ENCODE assay signal across 8 mouse cellular contexts in genomic region chr11:84827901-84828503, GRCm38 (mm10). TPM values are rescaled to one million over a fixed set of nuclear protein-coding genes. Genes with fewer than 3 reads are reported as not detected.
DNase-seq lines count a peak whose midpoint lies in the region; ATAC-seq and TF ChIP-seq lines count a peak whose summit lies in the region.

No protein-coding gene starts in this region.

- H3K4me2 ChIP-seq in forebrain, embryonic 15.5 days (replicated peaks): peak overlapping the region; percentile 92
- peak overlapping the region; percentile 83 for H3K4me2 ChIP-seq in limb, embryonic 15.5 days
- H3K4me2 ChIP-seq in stomach, embryonic 14.5 days (replicated peaks; ENCODE audit: low read depth, low read length): peak overlapping the region; percentile 68

- 36% methylated on average over 3 of the region's 3 CpGs for WGBS in spleen, adult 2 months
- 44% methylated on average over 3 of the region's 3 CpGs for WGBS in forebrain, embryonic 15.5 days
- 40% methylated on average over 3 of the region's 3 CpGs for WGBS in limb, embryonic 15.5 days
- WGBS in stomach, embryonic 14.5 days: 42% methylated on average over 3 of the region's 3 CpGs

- H3K36me3 ChIP-seq in spleen, adult 2 months (ENCODE audit: control insufficient read depth, insufficient read depth, low read length): peaks cover 9% of the 10 kb centered on the region
- H3K36me3 ChIP-seq in forebrain, embryonic 15.5 days: peaks cover 22% of the 10 kb centered on the region
- peaks cover 28% of the 10 kb centered on the region for H3K36me3 ChIP-seq in limb, embryonic 15.5 days
- H3K36me3 ChIP-seq in stomach, embryonic 14.5 days (ENCODE audit: control insufficient read depth, insufficient read depth, low read length): peaks cover 14% of the 10 kb centered on the region

- DNase-seq in spleen, adult 2 months (ENCODE audit: low read depth in 1 of 2, low spot score in 2 of 2): no peak
- no peak for DNase-seq in spleen, postnatal 36 days (ENCODE audit: low spot score in 2 of 2)
- DNase-seq in layer of hippocampus, postnatal 36 days: no peak
- DNase-seq in urinary bladder, postnatal 10 days (ENCODE audit: low spot score): no peak
- no peak for DNase-seq in right cerebral cortex, postnatal 10 days (ENCODE audit: low spot score in 2 of 2)

- H3K4me3 ChIP-seq in spleen, adult 2 months (ENCODE audit: extremely low read depth, insufficient read depth, insufficient read length): peak overlapping the region; percentile 89
- peak overlapping the region; percentile 50 for H3K4me3 ChIP-seq in forebrain, embryonic 15.5 days
- H3K4me3 ChIP-seq in limb, embryonic 15.5 days: peak overlapping the region; percentile 67
- peak overlapping the region; percentile 80 for H3K4me3 ChIP-seq in stomach, embryonic 14.5 days (ENCODE audit: low read depth, low read length)

- TF ChIP-seq POLR2A in spleen, adult 2 months (IDR thresholded peaks at IDR 0.05; ENCODE audit: low read depth, low read length): no peak

- H3K9ac ChIP-seq in forebrain, embryonic 15.5 days (replicated peaks): peak overlapping the region; percentile 55; the same call in 1 of the 2 replicates
- peak overlapping the region; percentile 55; the same call in 1 of the 2 replicates for H3K9ac ChIP-seq in limb, embryonic 15.5 days
- H3K9ac ChIP-seq in stomach, embryonic 14.5 days (replicated peaks; ENCODE audit: low read depth, low read length): no peak overlapping the region

- H3K27ac ChIP-seq in spleen, adult 2 months (ENCODE audit: insufficient read depth, low read length): peak overlapping the region; percentile 74; the same call in 1 of the 2 replicates
- H3K27ac ChIP-seq in forebrain, embryonic 15.5 days (replicated peaks): no peak overlapping the region
- H3K27ac ChIP-seq in limb, embryonic 15.5 days: no peak overlapping the region; the same call in 1 of the 2 replicates
- no peak overlapping the region for H3K27ac ChIP-seq in stomach, embryonic 14.5 days (ENCODE audit: low read length)

- no peak for TF ChIP-seq CTCF in spleen, adult 2 months (IDR thresholded peaks at IDR 0.05; ENCODE audit: extremely low read depth, insufficient read depth, insufficient read length, insufficient replicate concordance)

- no peaks in the 10 kb centered on the region for H3K9me3 ChIP-seq in forebrain, embryonic 15.5 days
- H3K9me3 ChIP-seq in limb, embryonic 15.5 days: no peaks in the 10 kb centered on the region
- H3K9me3 ChIP-seq in stomach, embryonic 14.5 days (ENCODE audit: control insufficient read depth, low read depth, low read length): no peaks in the 10 kb centered on the region

- H3K4me1 ChIP-seq in spleen, adult 2 months (ENCODE audit: control insufficient read depth, insufficient read depth, insufficient read length): peaks cover 4% of the 10 kb centered on the region; the same call in 1 of the 2 replicates
- peaks cover 14% of the 10 kb centered on the region for H3K4me1 ChIP-seq in forebrain, embryonic 15.5 days
- peaks cover 22% of the 10 kb centered on the region for H3K4me1 ChIP-seq in limb, embryonic 15.5 days
- H3K4me1 ChIP-seq in stomach, embryonic 14.5 days (ENCODE audit: control insufficient read depth, insufficient read depth, low read length): peaks cover 8% of the 10 kb centered on the region; the same call in 1 of the 2 replicates

- ATAC-seq in forebrain, embryonic 15.5 days (replicated peaks): no peak
- no peak for ATAC-seq in limb, embryonic 15.5 days (ENCODE audit: insufficient number of reproducible peaks, low FRiP score, low TSS enrichment, low read depth)
- ATAC-seq in stomach, embryonic 14.5 days (ENCODE audit: insufficient number of reproducible peaks, insufficient read depth, low FRiP score, low read depth): no peak

- no peaks in the 10 kb centered on the region for H3K27me3 ChIP-seq in spleen, adult 2 months (ENCODE audit: control insufficient read depth, insufficient read depth, low read length)
- no peaks in the 10 kb centered on the region for H3K27me3 ChIP-seq in forebrain, embryonic 15.5 days
- H3K27me3 ChIP-seq in limb, embryonic 15.5 days: no peaks in the 10 kb centered on the region
- no peaks in the 10 kb centered on the region for H3K27me3 ChIP-seq in stomach, embryonic 14.5 days (ENCODE audit: control insufficient read depth, insufficient read depth, low read length)

RNA-seq across cellular contexts. Expression of gene Dhrs11, which starts 0.8 kb away (rescaled TPM):
- polyA plus RNA-seq in spleen, adult 2 months (2012; rRNA removed): 88.9 and 126 TPM in 2 replicates
- polyA plus RNA-seq in forebrain, embryonic 15.5 days (2015; fragmentation: Nextera tagmentation; extraction: Ambion mirVana): 4.4 and 4.7 TPM in 2 replicates
- polyA plus RNA-seq in limb, embryonic 15.5 days (2015; fragmentation: Nextera tagmentation; extraction: Ambion mirVana): 12.8 and 14.3 TPM in 2 replicates
- 11.7 and 12.9 TPM in 2 replicates for polyA plus RNA-seq in stomach, embryonic 14.5 days (2014; fragmentation: Nextera tagmentation; extraction: Ambion mirVana)
- 1 to 10 TPM; 5.3 to 7.6 TPM for total RNA-seq in layer of hippocampus, postnatal 36 days (2021)

RNA-seq across cellular contexts. Expression of gene Mrm1, which starts 8.7 kb away (rescaled TPM):
- 18.9 and 19.4 TPM in 2 replicates for polyA plus RNA-seq in spleen, adult 2 months (2012; rRNA removed)
- polyA plus RNA-seq in forebrain, embryonic 15.5 days (2015; fragmentation: Nextera tagmentation; extraction: Ambion mirVana): 12.3 and 14.3 TPM in 2 replicates
- polyA plus RNA-seq in limb, embryonic 15.5 days (2015; fragmentation: Nextera tagmentation; extraction: Ambion mirVana): 12.2 and 13.8 TPM in 2 replicates
- polyA plus RNA-seq in stomach, embryonic 14.5 days (2014; fragmentation: Nextera tagmentation; extraction: Ambion mirVana): 11.0 and 11.3 TPM in 2 replicates
- 10 to 100 TPM in 1 of 2 experiments, 1 to 10 TPM in 1; 7.9 to 13.3 TPM for total RNA-seq in layer of hippocampus, postnatal 36 days (2021)

RNA-seq across cellular contexts. Expression of gene Ggnbp2, which starts 42.6 kb away (rescaled TPM):
- polyA plus RNA-seq in spleen, adult 2 months (2012; rRNA removed): 25.4 and 34.1 TPM in 2 replicates
- 72.0 and 73.8 TPM in 2 replicates for polyA plus RNA-seq in forebrain, embryonic 15.5 days (2015; fragmentation: Nextera tagmentation; extraction: Ambion mirVana)
- 63.8 and 64.8 TPM in 2 replicates for polyA plus RNA-seq in limb, embryonic 15.5 days (2015; fragmentation: Nextera tagmentation; extraction: Ambion mirVana)
- polyA plus RNA-seq in stomach, embryonic 14.5 days (2014; fragmentation: Nextera tagmentation; extraction: Ambion mirVana): 68.0 and 69.6 TPM in 2 replicates
- 10 to 100 TPM; 82.3 to 84.1 TPM for total RNA-seq in layer of hippocampus, postnatal 36 days (2021)

RNA-seq across cellular contexts. Expression of gene Myo19, which starts 51.9 kb away (rescaled TPM):
- polyA plus RNA-seq in spleen, adult 2 months (2012; rRNA removed): 5.3 and 5.5 TPM in 2 replicates
- polyA plus RNA-seq in forebrain, embryonic 15.5 days (2015; fragmentation: Nextera tagmentation; extraction: Ambion mirVana): 4.7 and 6.9 TPM in 2 replicates
- 9.9 and 11.6 TPM in 2 replicates for polyA plus RNA-seq in limb, embryonic 15.5 days (2015; fragmentation: Nextera tagmentation; extraction: Ambion mirVana)
- 9.3 and 9.4 TPM in 2 replicates for polyA plus RNA-seq in stomach, embryonic 14.5 days (2014; fragmentation: Nextera tagmentation; extraction: Ambion mirVana)
- total RNA-seq in layer of hippocampus, postnatal 36 days (2021): 1 to 10 TPM; 7.0 to 8.6 TPM

RNA-seq across cellular contexts. Expression of gene Pigw, which starts 52.1 kb away (rescaled TPM):
- 2.2 and 2.4 TPM in 2 replicates for polyA plus RNA-seq in spleen, adult 2 months (2012; rRNA removed)
- 2.3 and 3.4 TPM in 2 replicates for polyA plus RNA-seq in forebrain, embryonic 15.5 days (2015; fragmentation: Nextera tagmentation; extraction: Ambion mirVana)
- polyA plus RNA-seq in limb, embryonic 15.5 days (2015; fragmentation: Nextera tagmentation; extraction: Ambion mirVana): 1.8 and 2.5 TPM in 2 replicates
- 3.0 and 4.2 TPM in 2 replicates for polyA plus RNA-seq in stomach, embryonic 14.5 days (2014; fragmentation: Nextera tagmentation; extraction: Ambion mirVana)
- total RNA-seq in layer of hippocampus, postnatal 36 days (2021): 1 to 10 TPM; 8.2 to 8.4 TPM
